Mouse (Mus musculus) embryonic facial prominence, embryonic 10.5 days (tissue): ENCODE data around the gene Dbx1. TPM values are rescaled to one million over a fixed set of nuclear protein-coding genes. Genes with fewer than 3 reads are reported as not detected.

Experiments used
- DNase-seq: peaks from one replicate; pipeline ENCODE4 v3.0.0-alpha.2; 2017; ENCODE audit warnings: low spot score
- H3K27ac ChIP-seq: fragments of 300-500 bp; sonication (generic); replicated peaks from 2 replicates; pipeline ENCODE4 v1.5.1; 2016; ENCODE audit warnings: mild to moderate bottlenecking
- H3K27me3 ChIP-seq: fragments of 300-500 bp; sonication (generic); replicated peaks from 2 replicates; pipeline ENCODE4 v1.6.1; 2016; ENCODE audit warnings: low read depth, mild to moderate bottlenecking; ENCODE audit not compliant: poor library complexity, severe bottlenecking
- H3K36me3 ChIP-seq: fragments of 300-500 bp; sonication (generic); replicated peaks from 2 replicates; pipeline ENCODE4 v1.6.1; 2016; ENCODE audit warnings: mild to moderate bottlenecking, moderate library complexity
- H3K4me1 ChIP-seq: fragments of 300-500 bp; sonication (generic); 2 replicates; pipeline ENCODE4 v1.6.1; 2016
- H3K4me3 ChIP-seq: fragments of 300-500 bp; sonication (generic); 2 replicates; pipeline ENCODE4 v1.5.1; 2016; ENCODE audit warnings: mild to moderate bottlenecking, moderate library complexity
- H3K9me3 ChIP-seq: fragments of 300-500 bp; sonication (generic); 2 replicates; pipeline ENCODE4 v1.6.1; 2016; ENCODE audit warnings: mild to moderate bottlenecking
- WGBS: fragments of 180-500 bp; shearing (Covaris S2); methylation state at CpG from one replicate; pipeline ENCODE4 v1.1.7; 2016; 5-methylcytosine and 5-hydroxymethylcytosine counted together
- polyA plus RNA-seq: library from polyadenylated mRNA; unstranded; fragments of >200 nt; fragmentation: Nextera tagmentation; extraction: Ambion mirVana; gene quantifications from 2 replicates; pipeline ENCODE4 v1.2.1, GENCODE M21; 2016

Gene Dbx1
- polyA plus RNA-seq, 1 experiment from 2014 or later: 5.1 TPM

DNA sequence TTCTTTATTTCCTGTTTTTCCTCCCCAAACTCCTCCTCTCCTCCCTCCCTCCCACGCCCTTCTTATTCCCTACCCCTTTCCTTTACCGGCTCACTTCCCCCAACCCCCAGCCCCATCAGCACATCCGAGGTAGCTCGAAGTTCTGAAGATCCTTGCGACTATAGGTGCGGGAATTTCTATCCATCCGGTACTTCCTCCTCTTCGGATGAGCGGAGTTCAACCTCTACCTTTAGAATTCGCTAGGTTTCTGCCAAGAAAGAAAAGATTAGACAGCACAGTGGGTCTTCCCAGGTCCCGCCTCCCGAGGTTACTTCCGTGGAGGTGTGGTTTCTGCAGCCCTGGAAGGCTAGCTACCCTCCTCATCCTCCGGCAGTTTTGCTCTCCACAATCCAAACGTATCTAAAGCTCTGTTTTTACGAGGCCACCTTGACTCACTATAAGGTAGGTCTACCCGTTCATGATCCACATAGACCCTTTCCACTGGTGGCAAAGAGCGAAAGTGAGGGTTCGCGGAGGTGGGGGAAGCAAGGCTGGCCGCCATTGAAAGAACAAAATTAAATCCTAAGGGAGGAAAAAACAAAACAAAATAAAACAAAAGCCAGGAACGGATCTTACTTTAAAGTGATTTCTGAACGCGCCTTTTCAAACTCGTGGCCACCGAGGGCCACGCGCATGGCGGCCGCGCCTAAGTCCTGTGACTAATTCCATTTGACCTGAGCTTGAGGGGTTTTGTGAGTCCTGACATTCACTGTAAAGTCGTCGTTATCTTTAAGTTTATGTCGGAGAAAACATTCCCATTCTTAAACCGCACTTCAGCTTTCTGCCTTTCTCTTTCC is 2.5 kb upstream of the Dbx1 start:
- H3K36me3 ChIP-seq: no peaks in the 10 kb centered on the region
- H3K27me3 ChIP-seq: peaks cover 100% of the 10 kb centered on the region
- no peak overlapping the region for H3K27ac ChIP-seq
- peaks cover 31% of the 10 kb centered on the region for H3K4me1 ChIP-seq
- H3K4me3 ChIP-seq: peak overlapping the region; percentile 30
- WGBS: under 1% methylated on average over 35 of the region's 35 CpGs
- no peaks in the 10 kb centered on the region for H3K9me3 ChIP-seq
- peak; percentile 34 for DNase-seq

DNA sequence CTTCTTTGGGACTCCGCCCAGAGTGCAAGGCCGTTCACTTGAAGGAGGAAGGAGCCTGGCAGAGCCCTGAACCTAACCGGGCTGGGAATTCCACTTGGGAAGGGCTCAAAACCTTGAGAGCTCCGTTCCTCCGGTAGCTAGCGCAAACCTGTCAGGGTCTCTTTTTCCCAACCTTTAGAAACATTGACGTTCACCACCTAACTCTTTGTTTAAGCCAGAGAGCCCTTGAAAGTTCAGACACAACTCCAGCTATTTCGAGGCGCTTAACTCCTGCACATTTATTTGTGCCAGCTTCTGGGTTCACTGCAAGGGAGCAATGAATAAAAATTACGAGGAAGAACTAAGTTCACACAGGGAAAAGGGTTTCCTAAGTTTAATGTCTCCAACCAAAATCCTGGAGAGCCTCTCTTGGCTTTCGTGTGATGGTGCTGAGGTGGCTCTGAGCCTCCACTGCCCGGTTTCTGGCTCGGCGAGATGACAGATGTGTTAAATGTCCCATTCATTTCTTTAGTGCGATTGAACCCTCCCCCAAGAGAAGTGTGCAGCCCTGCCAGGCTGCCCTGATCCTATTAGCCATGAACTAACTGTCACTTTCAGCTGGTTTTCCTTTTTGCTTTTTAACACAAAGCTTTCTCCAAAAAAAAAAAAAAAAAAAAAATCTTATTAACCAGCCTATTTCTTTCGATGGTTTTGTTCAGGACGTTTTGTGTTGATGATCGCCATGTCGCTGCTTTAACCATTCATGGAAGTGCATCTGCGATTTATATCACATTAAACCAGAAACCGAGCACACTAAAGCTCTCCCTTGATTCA is 1.4 kb upstream of the Dbx1 start:
- no peak overlapping the region for H3K4me3 ChIP-seq
- DNase-seq: peak; percentile 44
- H3K9me3 ChIP-seq: no peaks in the 10 kb centered on the region
- H3K27ac ChIP-seq: no peak overlapping the region
- no peaks in the 10 kb centered on the region for H3K36me3 ChIP-seq
- under 1% methylated on average over 21 of the region's 21 CpGs for WGBS
- H3K4me1 ChIP-seq: peaks cover 42% of the 10 kb centered on the region
- H3K27me3 ChIP-seq: peaks cover 100% of the 10 kb centered on the region

GRCm38 (mm10) chr7:49637281-49637680 is 632 bp upstream of the Dbx1 start:
- Histone ChIP-seq H3K4me3 (no peak overlapping the region), H3K27me3 (peaks cover 100% of the 10 kb centered on the region), H3K9me3 (no peaks in the 10 kb centered on the region), H3K4me1 (peaks cover 49% of the 10 kb centered on the region), H3K27ac (no peak overlapping the region), H3K36me3 (no peaks in the 10 kb centered on the region)
- WGBS: under 1% methylated on average over 9 of the region's 9 CpGs
- peak; percentile 23 for DNase-seq

DNA sequence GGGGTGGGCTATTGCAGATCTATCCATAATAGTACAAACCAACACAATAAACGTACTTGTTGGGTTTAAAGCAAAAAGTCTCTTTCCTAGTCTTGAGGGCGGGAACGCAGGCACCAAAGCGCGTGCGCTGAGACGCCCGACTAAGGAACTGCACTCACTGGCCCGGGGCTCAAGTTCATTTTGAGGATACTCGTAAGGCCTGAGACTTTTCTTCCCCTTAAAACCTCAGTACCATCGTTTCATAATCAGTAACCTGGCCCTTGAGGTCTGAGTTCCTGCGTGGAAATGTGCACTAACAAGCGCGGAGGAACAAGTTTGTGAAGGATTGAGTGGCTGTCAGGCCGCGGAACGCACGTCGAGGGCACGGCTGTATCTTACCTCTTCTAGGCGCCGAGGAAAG is 678 bp downstream of the Dbx1 start:
- H3K36me3 ChIP-seq: no peaks in the 10 kb centered on the region
- H3K4me1 ChIP-seq: peaks cover 53% of the 10 kb centered on the region
- H3K27me3 ChIP-seq: peaks cover 100% of the 10 kb centered on the region
- DNase-seq: peak; percentile 38
- peak overlapping the region; percentile 40 for H3K4me3 ChIP-seq
- 2% methylated on average over 22 of the region's 22 CpGs for WGBS
- H3K9me3 ChIP-seq: no peaks in the 10 kb centered on the region
- H3K27ac ChIP-seq: no peak overlapping the region

GRCm38 (mm10) chr7:49635074-49635621 is 1.5 kb downstream of the Dbx1 start:
- peaks cover 50% of the 10 kb centered on the region for H3K4me1 ChIP-seq
- peak; percentile 61 for DNase-seq
- WGBS: under 1% methylated on average over 35 of the region's 35 CpGs
- H3K4me3 ChIP-seq: peak overlapping the region; percentile 40
- peaks cover 100% of the 10 kb centered on the region for H3K27me3 ChIP-seq
- H3K9me3 ChIP-seq: no peaks in the 10 kb centered on the region
- no peaks in the 10 kb centered on the region for H3K36me3 ChIP-seq
- no peak overlapping the region for H3K27ac ChIP-seq

GRCm38 (mm10) chr7:49634291-49635073 is 2.2 kb downstream of the Dbx1 start:
- H3K9me3 ChIP-seq: no peaks in the 10 kb centered on the region
- peaks cover 47% of the 10 kb centered on the region for H3K4me1 ChIP-seq
- H3K27me3 ChIP-seq: peaks cover 100% of the 10 kb centered on the region
- no peak overlapping the region for H3K27ac ChIP-seq
- no peaks in the 10 kb centered on the region for H3K36me3 ChIP-seq
- peak overlapping the region; percentile 45 for H3K4me3 ChIP-seq
- DNase-seq: peak; percentile 41
- WGBS: under 1% methylated on average over 26 of the region's 26 CpGs

DNA sequence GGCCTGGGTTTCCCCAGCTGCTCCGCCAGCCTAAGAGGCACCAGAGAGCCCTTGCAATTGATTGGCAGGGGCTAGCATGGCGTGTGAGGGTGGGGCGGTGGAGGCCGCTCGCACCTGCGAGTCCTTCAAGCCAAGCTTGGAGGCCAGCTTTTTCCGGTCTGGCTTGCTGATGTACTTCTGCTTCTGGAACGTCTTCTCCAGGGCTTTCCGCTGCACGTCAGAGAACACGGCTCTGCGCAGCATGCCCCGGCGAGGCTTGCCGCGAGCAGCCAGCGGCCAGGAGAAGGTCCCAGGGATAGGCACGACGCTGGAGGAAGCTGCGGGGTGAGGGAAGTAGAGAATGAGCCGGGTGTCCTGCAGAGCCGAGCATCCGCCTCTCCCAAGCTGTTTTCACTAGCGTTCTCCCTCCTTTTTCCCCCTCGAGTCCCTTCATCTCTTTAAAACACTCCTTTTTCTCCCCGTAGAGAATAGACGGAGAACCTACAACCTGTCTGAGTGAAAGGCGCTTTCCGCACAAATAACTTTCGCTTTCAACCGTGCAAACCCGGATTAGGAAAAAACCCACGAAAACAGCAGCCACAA is 3.2 kb downstream of the Dbx1 start:
- Histone ChIP-seq H3K27ac (peak overlapping the region; percentile 19; the same call in 1 of the 2 replicates), H3K4me1 (peaks cover 43% of the 10 kb centered on the region), H3K36me3 (no peaks in the 10 kb centered on the region), H3K4me3 (peak overlapping the region; percentile 45), H3K27me3 (peaks cover 100% of the 10 kb centered on the region), H3K9me3 (no peaks in the 10 kb centered on the region)
- WGBS: under 1% methylated on average over 33 of the region's 33 CpGs
- peak; percentile 66 for DNase-seq

DNA sequence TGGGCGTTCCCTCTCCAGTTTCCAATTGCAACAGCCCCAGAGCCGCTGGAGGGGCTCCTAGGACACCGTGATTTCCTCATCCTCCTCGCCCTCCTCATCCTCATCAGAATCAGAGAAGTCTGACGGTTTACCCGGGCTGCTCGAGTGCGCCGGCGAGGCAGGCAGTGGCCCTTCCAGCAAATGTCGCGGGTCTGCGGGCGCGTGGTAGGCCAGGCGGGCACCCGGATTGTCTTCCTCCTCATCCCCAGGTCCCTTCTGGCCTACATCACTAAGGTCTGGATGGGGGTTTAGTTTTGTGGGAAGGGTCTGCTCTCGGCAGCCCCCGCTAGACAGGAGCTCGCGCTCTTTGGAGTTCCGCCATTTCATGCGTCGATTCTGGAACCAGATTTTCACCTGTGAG is 4.3 kb downstream of the Dbx1 start:
- Histone ChIP-seq H3K4me3 (peak overlapping the region; percentile 34), H3K9me3 (no peaks in the 10 kb centered on the region), H3K27ac (no peak overlapping the region), H3K27me3 (peaks cover 100% of the 10 kb centered on the region), H3K36me3 (no peaks in the 10 kb centered on the region), H3K4me1 (peaks cover 38% of the 10 kb centered on the region)
- DNase-seq: peak; percentile 47
- 4% methylated on average over 24 of the region's 24 CpGs for WGBS

DNA sequence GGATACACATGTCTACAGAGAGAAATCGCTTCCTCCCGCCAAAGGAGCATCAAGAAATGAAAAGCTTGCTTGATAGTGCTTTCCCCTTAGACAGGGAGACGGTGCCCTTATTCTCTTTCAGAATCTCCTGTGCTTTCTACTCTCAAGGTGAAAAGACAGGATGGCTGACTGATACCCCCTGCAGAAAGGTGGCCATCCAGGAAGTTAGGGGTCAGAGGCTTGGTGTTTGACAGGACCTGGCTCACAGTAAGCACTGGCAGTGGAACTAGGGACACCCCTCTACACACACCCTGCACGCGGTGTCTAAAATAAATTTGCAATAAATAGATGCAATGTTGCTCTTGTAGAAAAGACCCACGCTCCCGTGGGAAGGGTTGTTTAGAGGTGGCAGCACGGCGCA is 4.8 kb downstream of the Dbx1 start:
- Histone ChIP-seq H3K9me3 (no peaks in the 10 kb centered on the region), H3K4me1 (peaks cover 35% of the 10 kb centered on the region), H3K4me3 (no peak overlapping the region), H3K36me3 (no peaks in the 10 kb centered on the region), H3K27me3 (peaks cover 100% of the 10 kb centered on the region), H3K27ac (no peak overlapping the region)
- WGBS: 13% methylated on average over 9 of the region's 9 CpGs
- peak; percentile 13 for DNase-seq

- H3K4me1 ChIP-seq: no peaks in the 10 kb centered on the region; the same call in 1 of the 2 replicates
- no peak for DNase-seq
- H3K27ac ChIP-seq: no peak overlapping the region
- no peaks in the 10 kb centered on the region for H3K36me3 ChIP-seq
- peaks cover 82% of the 10 kb centered on the region for H3K27me3 ChIP-seq
- no peak overlapping the region for H3K4me3 ChIP-seq
- no peaks in the 10 kb centered on the region for H3K9me3 ChIP-seq
- 73% methylated on average over 1 of the region's 1 CpGs for WGBS
These were observed 16.5 kb downstream of the Dbx1 start for GRCm38 (mm10) chr7:49620160-49620559.

DNA sequence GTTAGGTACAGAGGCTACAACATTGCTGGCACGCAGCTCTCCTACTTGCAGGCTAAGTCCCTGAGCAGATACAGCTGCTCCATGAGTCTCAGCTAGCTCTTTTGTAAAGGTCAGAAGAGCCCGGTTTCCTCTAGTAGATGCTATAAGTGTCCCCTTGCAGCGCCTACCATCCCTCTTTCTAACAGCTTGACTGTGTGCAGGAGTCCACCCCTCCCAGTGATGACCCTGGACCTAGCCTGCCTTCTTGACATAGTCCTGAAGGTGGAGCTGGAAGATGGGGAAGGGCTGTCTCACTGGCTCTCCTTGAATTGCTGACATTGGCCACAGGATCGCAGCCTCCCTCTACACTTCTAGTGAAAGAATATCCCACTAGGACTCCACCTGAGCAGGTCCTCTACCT is 19.6 kb downstream of the Dbx1 start:
- Histone ChIP-seq H3K4me3 (no peak overlapping the region), H3K36me3 (no peaks in the 10 kb centered on the region), H3K27me3 (peaks cover 63% of the 10 kb centered on the region), H3K4me1 (no peaks in the 10 kb centered on the region; the same call in 1 of the 2 replicates), H3K27ac (no peak overlapping the region), H3K9me3 (no peaks in the 10 kb centered on the region)
- WGBS: 74% methylated on average over 4 of the region's 4 CpGs
- DNase-seq: no peak
